Mouse (Mus musculus): Measurements from ENCODE around the gene Tnfsf13b. TPM values are rescaled to one million over a fixed set of nuclear protein-coding genes. Genes with fewer than 3 reads are reported as not detected.

Tnfsf13b gene
- 1 to 10 TPM; 2.5 to 4.2 TPM for total RNA-seq (2021)
- long read RNA-seq, experiment 1 = 0 reads
- long read RNA-seq, experiment 2, partial matches to known transcripts = 1 of 2 reads
- long read RNA-seq, experiment 2, other reads (novel, unspliced or antisense) = 1 of 2 reads

DNA sequence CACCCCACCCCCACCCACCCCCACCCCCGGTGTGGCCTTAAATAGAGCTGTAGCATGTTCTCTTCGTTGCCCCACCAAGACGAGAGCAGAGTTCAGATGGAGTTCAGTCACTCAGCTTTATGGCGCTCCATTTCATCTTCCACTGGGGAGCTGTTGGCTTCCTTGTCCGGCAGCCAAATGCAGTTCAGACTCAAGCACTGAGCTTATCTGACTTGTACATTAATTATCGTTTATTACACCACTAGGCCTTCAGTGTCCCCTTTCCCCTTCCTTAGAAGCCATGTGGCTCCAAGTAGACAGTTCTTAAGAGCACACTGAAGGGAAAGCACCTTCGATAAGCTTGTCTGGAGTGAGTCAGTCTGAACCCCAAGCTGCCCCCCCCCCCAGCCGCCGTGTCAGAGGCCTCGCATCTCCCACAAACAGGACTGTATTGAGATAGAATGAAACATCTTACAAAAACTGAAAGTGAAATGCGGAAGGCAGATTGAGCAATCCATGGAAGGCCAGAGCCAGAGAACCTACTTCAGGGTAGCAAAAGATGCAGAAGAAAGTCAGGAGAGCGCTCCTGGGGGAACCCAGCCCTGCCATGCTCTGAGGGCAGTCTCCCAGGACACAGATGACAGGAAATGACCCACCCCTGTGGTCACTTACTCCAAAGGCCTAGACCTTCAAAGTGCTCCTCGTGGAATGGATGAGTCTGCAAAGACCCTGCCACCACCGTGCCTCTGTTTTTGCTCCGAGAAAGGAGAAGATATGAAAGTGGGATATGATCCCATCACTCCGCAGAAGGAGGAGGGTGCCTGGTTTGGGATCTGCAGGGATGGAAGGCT, at the start of gene Tnfsf13b:
Tnfsf13b (plus strand) TSS at position 312 of the 830 bp plus-strand sequence.
- no peak for DNase-seq (ENCODE audit: low spot score in 2 of 2)

DNA sequence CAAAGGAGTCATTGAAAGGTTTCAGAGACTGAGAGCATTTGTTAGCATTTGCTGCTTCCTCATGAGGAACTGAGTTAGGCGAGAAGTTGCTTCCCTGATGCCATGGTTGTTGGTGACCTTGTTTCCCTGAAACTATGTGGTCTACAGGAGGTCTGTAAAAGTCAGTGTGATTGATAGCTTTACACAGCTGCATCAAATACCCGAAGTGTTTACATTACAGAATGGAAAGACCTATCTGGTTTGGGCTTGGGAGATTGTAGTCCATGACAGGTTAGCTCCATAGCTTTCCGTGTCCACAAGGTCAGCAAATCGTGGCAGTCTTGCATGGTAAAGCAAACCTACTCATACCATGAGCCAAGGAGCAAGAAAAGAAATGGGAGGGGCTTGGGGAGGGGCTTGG, 47.9 kb upstream of the Tnfsf13b start:
- DNase-seq (ENCODE audit: low spot score in 2 of 2) = no peak

DNA sequence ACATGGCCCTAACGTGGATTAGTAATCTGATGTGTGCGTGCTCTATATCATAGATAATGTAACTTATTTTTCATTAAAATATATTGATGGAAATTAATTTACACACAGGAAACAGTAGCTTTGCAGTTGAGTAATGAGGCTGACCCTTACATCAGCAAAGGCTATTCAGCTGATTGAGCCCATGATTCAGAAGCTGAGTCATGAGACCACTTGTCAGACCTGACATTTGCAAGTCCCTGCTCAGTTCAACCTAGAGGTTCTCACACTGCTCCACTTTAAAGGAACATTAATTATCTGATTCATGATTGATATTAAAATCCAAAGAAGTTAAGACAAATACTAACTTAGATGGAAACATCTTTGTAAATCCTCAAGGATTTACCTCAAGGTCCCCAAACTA, 46.3 kb upstream of the Tnfsf13b start:
- no peak for DNase-seq (ENCODE audit: low spot score in 2 of 2)

DNA sequence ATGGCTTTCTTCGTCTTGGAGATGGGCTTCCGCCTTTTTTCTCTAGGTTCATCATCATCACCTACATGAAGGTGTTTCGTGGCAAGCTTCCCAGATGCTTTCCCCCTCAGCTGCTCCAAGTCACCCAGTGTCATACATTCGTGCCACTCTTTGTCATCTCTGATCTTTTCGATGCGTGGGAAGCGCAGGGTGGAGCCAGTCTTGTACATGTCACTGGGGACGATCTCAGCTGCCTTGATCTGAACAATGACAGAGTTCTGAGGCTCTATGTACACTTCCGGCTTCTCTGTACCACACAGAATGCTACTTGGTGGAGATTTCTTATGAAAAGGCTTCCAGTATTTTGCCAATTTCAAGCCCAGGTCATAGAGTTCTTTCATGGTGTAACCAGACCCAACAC, 34.4 kb upstream of the Tnfsf13b start:
- no peak for DNase-seq (ENCODE audit: low spot score in 2 of 2)

DNA sequence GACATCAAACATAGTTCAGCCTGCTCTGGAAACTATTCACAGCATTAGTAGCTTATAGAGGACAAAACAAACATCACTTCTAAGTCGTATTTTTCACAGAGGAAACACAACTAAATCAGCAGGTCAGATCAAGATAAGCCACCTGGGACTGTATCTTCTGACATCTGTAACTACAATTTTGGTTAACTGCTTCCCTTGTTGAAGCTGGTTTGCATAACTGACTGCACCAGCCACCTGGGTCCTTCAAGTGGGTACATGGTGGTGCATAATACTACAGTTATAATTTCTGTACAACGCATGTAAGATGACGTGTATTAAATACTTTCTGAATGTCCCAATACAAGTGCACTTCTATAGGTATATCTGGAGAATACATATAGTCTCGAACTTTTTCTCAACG, 31.0 kb upstream of the Tnfsf13b start:
- no peak for DNase-seq (ENCODE audit: low spot score in 2 of 2)

DNA sequence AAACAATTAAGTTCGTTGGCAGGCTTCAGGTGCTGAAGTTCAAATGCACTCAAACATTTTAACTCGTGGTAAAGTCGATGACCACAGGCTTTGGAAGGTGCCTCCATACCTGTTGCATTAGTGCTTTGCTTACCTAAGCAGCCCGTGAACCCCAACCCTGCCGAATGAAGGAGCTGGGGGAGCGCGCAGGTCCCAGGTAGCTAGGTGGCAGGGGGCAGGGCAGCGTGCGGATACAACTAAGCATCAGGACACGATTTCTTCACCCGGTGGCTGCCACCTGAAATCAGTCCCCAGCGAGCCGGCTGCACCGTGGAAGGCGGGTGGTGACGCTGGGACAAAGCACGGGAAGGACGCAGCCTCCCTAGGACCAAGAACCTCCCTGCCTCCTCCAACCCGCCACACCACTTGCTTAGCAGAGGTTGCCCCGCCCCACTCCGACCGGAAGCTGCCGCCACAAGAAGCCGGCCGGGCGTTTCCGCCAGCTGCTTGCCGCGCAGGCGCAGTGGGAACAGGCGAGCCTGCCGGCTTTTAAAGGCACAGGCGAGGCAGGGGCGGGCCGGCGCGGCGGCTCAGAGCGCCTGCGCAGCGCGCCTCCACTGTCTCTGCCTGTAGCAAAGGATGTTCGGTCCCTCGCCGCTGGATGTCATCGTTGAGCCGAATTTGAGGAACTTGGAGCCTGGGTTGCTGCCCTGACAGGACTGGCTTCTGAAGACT, 30.2 kb upstream of the Tnfsf13b start:
- peak; percentile 98 to 99 for DNase-seq (ENCODE audit: low spot score in 2 of 2)

DNA sequence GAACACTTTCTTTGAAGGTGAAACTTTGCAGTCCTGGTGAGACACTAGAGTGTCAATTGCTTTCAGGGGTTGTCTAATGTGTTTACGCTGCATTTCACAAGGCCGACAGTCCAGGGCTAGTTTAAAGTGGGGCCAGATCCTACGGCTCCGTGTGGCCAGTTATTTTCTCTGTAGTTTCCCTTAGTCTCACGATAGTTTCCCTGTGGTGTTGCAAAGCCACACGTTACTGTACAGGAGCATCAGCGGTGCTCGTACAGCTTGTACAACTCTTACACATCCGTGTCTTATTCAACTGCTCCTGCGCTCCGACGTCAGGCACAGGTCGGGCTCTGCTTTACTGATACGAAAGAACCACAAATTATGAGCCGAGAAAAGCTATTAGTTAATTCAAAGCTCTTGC, 29.3 kb upstream of the Tnfsf13b start:
- DNase-seq (ENCODE audit: low spot score in 2 of 2) = no peak

DNA sequence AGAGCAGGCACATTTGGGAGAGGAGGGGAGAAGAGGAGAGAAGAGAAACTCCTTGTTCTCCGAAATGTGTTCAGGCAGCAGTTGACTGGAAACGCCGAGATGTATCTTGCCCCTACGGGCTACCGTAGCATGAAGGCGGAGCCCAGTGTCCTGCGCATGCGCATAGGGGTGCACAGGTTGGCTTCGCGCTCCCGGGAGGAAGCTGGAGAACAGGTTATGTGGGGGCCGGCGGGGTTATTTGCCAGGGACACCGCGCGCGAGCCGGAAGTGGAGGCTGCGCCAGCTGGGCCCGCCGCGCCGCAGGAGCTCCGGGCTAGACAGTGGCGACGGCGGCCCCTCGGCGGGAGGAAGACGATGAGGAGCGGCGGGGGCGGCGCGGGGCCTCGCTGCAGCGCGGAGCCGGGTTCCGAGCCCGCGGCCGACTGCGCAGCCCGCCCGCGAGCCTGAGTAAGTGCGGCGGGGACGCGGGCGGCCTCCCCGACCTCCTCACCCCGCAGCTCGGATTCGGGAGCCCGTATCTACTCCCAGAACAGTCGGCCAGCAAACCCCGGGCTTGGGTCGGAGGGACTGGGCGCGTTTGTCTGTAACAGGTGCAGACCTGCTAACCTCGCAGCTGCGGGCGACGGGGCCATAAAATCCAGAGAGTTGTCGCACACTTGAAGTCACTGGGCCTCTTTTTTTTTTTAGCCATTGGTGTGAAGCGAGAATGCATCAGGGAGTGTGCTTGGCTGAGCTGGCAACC, 28.5 kb upstream of the Tnfsf13b start, which contains the start of the genes Lig4 and Abhd13:
Lig4 (minus strand) TSS at position 114 of the 742 bp plus-strand sequence.
Abhd13 (plus strand) TSS at position 135 of the 742 bp plus-strand sequence.
- peak; percentile 99 for DNase-seq (ENCODE audit: low spot score in 2 of 2)

DNA sequence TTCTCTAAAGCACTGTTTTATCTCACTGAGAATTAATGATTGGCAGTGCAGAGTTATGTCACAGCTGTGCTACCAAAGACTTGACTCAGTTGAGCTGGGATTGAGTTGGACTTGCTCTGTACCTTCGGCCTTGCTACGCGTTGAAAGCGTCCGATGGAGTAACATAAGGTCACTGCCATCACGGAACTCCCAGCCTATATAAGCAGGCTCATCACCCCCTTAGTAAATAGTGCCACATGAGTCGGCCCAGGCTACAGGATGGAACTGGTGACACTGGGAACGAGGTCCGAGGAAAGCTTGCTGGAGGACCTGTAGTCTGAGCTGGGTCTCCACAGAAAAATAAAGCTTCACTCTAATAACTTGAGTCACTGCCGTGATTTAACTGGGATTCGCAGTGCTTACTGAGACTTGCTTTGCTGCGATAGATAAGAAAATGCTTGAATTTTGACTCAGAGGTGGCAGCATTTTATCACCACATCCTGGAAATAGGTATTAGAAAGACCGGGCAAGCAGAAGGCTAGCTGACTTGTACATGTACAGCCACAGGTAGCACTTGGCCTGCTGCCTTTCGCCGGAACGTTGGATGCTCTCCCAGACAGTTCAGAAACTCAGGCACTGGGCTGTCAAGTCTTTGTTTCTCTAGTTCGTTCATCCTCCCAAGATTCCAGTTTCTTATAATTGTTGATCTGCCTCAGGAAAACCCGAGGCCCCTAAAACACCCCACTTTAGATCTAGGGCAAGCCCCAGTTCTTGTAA, 27.6 kb upstream of the Tnfsf13b start:
- DNase-seq (ENCODE audit: low spot score in 2 of 2) = peak in 1 of 2 experiments; percentile 5

DNA sequence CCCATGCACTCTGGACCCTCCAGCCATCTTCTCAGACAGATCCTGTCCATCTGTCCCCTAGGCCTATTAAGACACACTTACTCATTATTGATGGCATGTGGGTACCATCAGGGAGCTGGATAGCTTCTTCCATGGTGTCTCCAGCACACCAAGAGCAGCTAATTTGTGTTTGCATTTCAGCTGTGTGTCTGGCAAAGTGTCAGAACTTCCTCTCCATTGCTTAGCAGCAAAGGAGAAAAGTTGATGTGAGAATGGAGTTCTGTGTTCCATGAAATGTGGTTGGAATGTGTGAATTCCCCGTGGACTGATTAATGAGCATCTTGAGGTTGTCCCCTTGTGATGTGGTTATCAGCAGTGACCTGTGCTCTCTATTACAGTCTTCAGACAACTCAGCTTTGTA, 26.5 kb upstream of the Tnfsf13b start:
- no peak for DNase-seq (ENCODE audit: low spot score in 2 of 2)

DNA sequence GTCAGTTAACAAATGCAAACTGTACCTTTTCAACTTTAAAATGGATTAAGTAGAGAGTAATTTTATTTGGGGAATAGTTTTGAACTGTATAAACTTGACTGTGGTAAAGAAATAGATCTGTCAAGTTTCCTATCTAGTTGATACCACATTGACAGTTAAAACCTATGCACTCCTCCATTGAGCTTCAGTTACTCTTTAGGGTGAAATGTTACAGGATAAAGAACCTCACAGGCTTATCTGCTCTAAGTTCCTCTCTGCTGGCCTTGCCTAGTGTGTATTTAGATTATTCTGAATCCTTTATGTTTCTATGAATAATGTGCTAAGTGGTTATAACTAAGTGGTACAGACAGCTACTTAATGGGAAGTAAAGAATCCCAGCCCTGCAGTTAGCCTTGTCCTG, 26.1 kb upstream of the Tnfsf13b start:
- DNase-seq (ENCODE audit: low spot score in 2 of 2) = no peak

DNA sequence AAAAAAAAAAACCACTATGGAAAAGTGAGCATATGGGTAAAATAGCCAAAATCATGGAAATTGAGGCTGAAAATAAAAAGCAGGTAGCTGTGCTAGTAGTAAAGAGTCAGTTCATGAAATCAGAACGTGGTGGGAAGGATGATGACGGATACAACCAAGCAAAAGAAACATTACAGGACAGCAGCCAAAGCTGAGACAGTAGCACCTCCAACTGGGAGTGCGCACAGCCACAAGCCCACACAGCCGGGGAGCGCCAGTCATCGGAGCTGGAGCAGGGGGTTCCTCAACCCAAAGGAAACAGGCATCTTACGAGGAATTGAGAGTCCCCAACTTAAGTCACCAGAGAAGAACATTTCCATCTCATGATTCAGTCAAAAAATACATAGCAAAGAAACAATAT, 2.2 kb upstream of the Tnfsf13b start:
- DNase-seq (ENCODE audit: low spot score in 2 of 2) = no peak

DNA sequence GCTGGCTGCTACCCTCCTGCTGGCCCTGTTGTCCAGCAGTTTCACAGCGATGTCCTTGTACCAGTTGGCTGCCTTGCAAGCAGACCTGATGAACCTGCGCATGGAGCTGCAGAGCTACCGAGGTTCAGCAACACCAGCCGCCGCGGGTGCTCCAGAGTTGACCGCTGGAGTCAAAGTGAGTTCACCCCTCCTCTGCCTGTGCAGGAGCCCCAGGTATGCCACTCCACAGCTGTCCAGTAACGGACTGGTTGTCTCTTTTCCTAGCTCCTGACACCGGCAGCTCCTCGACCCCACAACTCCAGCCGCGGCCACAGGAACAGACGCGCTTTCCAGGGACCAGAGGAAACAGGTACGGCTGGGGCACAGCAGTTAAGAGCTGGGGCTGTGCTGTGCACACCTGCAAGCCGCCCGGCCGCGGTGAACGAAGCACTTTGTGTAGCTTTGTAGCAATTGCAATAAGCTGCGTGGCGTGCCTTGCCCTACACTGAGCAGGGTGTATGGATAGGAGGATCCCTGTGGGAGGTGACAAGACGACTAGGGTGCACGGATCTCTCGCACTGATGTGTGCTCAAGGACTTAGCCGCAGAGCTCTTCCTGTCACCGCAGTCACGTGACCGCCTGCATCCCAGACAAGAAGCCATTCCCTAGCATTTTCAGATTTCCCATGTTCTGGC, 856 bp downstream of the Tnfsf13b start:
- DNase-seq (ENCODE audit: low spot score in 2 of 2) = peak; percentile 16 to 26

DNA sequence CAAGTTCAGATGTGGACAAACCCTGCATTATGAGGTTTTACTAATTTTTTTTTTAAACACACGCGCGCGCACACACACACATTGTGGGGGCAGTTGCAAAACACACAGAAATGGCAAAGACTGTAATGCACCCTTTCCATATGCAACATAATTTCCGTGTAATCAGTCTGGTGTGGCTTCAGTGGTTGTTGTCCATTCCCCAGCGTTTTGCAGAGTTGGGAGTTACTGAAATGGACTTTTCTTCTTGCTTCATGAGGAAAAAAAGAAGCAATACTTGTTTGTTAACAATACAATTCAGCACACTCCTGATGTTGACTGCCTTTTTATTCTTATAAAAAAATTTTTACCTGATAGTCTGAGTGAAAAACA, 1.4 kb downstream of the Tnfsf13b start:
- DNase-seq (ENCODE audit: low spot score in 2 of 2) = no peak

DNA sequence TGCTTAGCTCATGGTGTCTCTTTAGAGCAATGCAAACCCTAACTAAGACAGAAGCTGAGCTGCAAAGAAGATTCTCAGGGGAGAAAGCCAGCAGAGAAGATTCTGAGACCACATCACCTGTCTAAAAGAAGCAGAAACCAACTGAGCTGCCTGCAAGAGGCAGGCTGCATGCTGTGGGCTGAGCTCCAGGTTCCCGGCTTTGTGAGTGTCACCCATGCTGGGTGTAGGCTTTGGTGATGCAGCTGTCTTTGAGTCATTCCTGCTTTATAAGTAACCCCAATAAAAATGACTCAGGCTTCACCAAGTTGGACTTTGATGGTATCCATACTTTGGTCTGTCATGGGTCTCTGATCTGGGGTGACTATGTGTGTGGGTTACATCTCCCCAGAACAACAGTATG, 10.0 kb downstream of the Tnfsf13b start:
- no peak for DNase-seq (ENCODE audit: low spot score in 2 of 2)

DNA sequence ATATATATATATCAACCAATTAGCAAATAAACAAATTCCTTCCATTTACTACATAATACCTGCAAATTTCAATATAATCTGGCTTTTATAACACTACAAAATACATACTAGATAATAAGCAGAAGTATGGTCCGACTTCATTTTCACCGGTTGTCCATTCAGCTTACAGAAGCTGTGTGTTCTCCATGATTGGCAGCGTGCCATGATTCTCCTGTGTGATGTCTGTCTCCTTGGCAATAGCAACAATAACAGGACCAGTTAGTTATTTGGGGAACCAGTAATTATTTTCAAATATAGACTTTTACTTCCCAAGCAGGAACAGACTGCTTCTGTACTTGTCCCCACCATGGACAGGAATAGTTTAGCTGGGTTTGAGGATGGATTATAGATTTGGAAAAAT, 11.0 kb downstream of the Tnfsf13b start:
- DNase-seq (ENCODE audit: low spot score in 2 of 2) = peak in 1 of 2 experiments; percentile 40

DNA sequence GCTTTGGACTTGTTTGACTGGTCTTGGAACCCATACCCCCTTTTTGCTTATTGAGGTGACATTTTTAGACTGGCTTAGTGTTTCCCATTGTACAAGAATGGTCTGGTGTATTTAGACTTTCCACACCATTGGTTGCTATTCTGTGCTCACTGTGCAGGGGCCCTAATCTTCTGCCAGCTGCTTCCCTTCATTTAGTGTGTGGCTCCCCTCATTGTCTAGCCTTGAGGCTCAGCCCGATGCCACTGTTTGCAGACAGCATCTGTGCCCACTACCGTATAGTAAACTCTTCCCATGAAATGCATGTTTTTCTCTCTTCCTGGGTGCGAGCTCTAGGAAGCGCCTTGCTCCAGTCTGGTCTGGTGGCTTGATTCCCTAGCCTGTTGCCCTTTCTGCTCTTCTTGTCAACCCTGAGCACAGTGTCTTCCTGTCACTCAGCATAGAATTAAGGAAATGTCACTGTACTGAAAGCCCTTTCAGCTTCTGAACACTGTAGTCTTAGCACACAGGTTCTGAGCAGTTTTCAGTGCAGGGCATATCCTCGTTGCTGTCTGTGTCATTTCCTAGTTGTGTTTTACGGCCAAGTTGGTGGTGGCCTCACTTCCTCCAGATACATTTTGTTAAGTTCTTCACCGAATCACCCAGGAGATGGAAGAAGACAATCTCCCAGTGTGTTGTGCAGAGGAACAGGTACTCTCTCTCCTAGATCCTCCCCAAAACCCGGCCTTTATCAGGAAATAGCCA, 24.2 kb downstream of the Tnfsf13b start:
- no peak for DNase-seq (ENCODE audit: low spot score in 2 of 2)

DNA sequence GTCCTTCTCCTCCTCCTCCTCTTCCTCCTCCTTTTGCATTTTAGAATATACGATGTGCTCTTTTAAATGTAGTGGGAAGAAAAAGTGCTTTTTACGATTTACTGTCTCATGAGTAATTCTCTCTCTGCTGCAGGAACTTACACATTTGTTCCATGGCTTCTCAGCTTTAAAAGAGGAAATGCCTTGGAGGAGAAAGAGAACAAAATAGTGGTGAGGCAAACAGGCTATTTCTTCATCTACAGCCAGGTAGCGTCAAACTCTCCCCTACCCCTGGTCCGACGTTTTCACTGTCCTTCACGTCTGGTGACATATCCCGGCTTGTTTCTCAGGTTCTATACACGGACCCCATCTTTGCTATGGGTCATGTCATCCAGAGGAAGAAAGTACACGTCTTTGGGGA, 24.9 kb downstream of the Tnfsf13b start:
- no peak for DNase-seq (ENCODE audit: low spot score in 2 of 2)

DNA sequence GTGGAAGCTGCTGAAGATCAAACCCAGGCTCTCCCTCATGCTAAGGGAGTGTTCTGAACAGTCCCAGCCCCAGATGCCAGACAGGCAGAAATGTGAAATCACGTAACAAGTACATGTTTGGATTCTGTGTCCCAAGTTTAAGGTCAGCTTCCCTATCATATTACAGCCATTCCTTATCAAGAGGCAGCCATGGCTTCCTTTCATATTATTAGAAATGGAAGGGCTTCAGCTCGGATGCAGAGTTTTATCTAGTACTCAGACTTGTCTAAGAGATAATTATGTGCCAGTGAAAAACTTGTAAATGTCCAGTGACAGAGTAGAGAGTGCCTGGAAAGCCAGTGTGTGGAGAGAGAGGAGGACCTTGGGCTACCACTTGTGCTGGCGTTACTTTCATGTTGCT, 34.6 kb downstream of the Tnfsf13b start:
- DNase-seq (ENCODE audit: low spot score in 2 of 2) = no peak

Measured in layer of hippocampus, postnatal 14 days (tissue).